Mouse (Mus musculus): ENCODE data around the gene Gm30302. TPM values are rescaled to one million over a fixed set of nuclear protein-coding genes. Genes with fewer than 3 reads are reported as not detected.

Gene Gm30302
- polyA plus RNA-seq (2015; fragmentation: Nextera tagmentation; extraction: Ambion mirVana) = not detected in 2 replicates

DNA sequence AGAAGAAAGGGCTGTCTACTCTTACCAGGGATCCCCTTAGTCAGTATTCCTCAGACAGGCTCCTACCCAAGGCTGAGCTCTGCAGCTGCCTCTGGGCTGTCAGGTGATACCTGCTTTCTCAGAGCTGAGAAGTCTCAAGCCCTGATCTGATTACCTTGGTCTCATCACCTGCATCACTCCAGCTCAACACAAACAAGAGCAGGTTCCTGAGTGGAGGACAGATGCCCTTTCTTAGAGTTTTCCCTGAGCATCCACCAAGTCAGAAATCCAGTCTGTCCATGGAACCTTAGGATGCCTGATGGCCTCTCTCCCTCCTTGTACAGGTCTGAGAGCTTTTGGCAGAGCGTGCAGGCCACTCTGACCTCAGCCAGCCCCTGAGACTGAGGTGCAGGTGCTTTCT, at the start of gene Gm30302:
TSS of gene Gm30302 (minus strand) at position 101 of the 400 bp plus-strand sequence.
- H3K4me1 ChIP-seq (replicated peaks; ENCODE audit: insufficient read depth, low read length) = no peaks in the 10 kb centered on the region
- no peak within 1 kb of the TSS for H3K9ac ChIP-seq (ENCODE audit: low read depth, low read length)
- no peak within 1 kb of the TSS for H3K4me2 ChIP-seq (ENCODE audit: low read length)
- WGBS = 76% methylated on average over 1 of the region's 1 CpGs
- H3K36me3 ChIP-seq (ENCODE audit: insufficient read depth, low read length) = no peaks in the 10 kb centered on the region
- TF ChIP-seq CTCF (IDR thresholded peaks at IDR 0.05; ENCODE audit: low read depth) = no peak
- no peak within 1 kb of the TSS for H3K27ac ChIP-seq
- no peaks in the 10 kb centered on the region for H3K27me3 ChIP-seq (ENCODE audit: insufficient read depth, low read length)
- ATAC-seq (replicated peaks; ENCODE audit: low FRiP score, low read depth) (no peak), DNase-seq (ENCODE audit: low spot score) (no peak)
- no peaks in the 10 kb centered on the region for H3K9me3 ChIP-seq (replicated peaks; ENCODE audit: low read length)
- no peak within 1 kb of the TSS for H3K4me3 ChIP-seq (replicated peaks; ENCODE audit: low read depth, low read length)

DNA sequence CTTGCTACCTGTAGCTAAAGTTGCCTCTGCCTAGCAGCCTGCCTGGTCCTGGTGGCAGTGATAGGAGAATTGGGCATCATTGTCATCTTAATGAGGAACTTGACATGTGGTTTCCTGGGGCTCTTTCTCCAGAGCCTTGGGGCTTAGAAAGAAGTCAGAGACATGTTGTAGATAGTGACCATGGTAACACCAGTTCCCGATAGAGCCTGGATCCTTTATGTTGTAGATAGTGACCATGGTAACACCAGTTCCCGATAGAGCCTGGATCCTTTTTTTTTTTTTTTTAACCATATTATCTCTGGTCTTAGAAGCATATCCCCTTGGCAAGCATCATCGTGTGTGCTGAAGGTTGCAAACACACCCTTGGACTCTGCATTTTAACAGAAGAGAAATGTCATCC, 48.0 kb upstream of the Gm30302 start:
- Histone ChIP-seq H3K4me3 (replicated peaks; ENCODE audit: low read depth, low read length) (no peak overlapping the region), H3K4me2 (ENCODE audit: low read length) (no peak overlapping the region), H3K36me3 (ENCODE audit: insufficient read depth, low read length) (no peaks in the 10 kb centered on the region), H3K27me3 (ENCODE audit: insufficient read depth, low read length) (no peaks in the 10 kb centered on the region), H3K27ac (no peak overlapping the region), H3K4me1 (replicated peaks; ENCODE audit: insufficient read depth, low read length) (no peaks in the 10 kb centered on the region), H3K9me3 (replicated peaks; ENCODE audit: low read length) (no peaks in the 10 kb centered on the region), H3K9ac (ENCODE audit: low read depth, low read length) (no peak overlapping the region)
- WGBS = 77% methylated on average over 3 of the region's 3 CpGs
- ATAC-seq (replicated peaks; ENCODE audit: low FRiP score, low read depth) (no peak), DNase-seq (ENCODE audit: low spot score) (no peak)
- TF ChIP-seq CTCF (IDR thresholded peaks at IDR 0.05; ENCODE audit: low read depth) = no peak

DNA sequence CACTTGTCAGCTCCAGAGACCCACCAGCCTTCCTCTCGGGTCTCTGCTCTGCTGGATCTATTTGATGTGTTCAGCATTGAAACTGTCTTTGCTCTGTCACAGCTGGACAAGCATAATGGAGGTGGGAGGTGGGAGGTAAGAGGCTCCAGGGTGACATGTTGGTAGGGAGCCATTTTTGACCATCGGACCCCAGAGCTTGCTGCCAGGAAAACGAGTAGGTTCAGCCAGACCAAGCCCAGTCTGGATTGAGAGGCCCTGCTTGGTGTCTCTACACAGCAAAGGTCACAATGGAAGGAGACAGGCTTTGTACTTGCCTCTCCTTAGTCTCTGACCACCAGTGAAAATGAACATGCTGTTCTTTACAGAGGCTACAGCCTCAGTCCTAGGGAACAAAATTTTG, 47.3 kb upstream of the Gm30302 start:
- DNase-seq (ENCODE audit: low spot score) = no peak
- 72% methylated on average over 3 of the region's 3 CpGs for WGBS

DNA sequence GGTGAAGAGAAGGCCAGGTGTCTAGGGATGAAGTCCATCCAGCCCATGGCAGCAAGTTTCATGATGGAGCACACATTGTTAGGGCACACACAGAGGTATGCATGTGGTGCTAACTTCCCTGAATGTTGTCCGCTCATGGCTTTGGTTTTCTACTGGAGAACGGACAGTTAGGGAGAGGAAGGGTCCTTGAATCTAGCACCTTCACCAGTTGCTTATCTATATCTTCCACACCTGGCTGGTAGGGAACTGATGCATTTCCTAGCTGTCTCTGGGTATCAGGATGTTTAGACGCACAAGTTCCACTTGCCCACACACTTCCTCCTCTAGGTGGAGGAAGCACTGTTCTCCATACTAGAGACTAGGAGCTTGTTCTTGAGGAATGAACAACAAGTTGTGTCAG, 46.9 kb upstream of the Gm30302 start:
- no peak overlapping the region for H3K27ac ChIP-seq
- DNase-seq (ENCODE audit: low spot score) (no peak), ATAC-seq (replicated peaks; ENCODE audit: low FRiP score, low read depth) (no peak)
- H3K4me2 ChIP-seq (ENCODE audit: low read length) = no peak overlapping the region
- TF ChIP-seq CTCF (IDR thresholded peaks at IDR 0.05; ENCODE audit: low read depth) = no peak
- no peak overlapping the region for H3K9ac ChIP-seq (ENCODE audit: low read depth, low read length)
- no peaks in the 10 kb centered on the region for H3K9me3 ChIP-seq (replicated peaks; ENCODE audit: low read length)
- 93% methylated on average over 3 of the region's 3 CpGs for WGBS
- no peak overlapping the region for H3K4me3 ChIP-seq (replicated peaks; ENCODE audit: low read depth, low read length)
- H3K27me3 ChIP-seq (ENCODE audit: insufficient read depth, low read length) = no peaks in the 10 kb centered on the region
- no peaks in the 10 kb centered on the region for H3K36me3 ChIP-seq (ENCODE audit: insufficient read depth, low read length)
- H3K4me1 ChIP-seq (replicated peaks; ENCODE audit: insufficient read depth, low read length) = no peaks in the 10 kb centered on the region

More for the DNA sequence above, 47.3 kb upstream of the Gm30302 start:
- Histone ChIP-seq H3K9me3 (replicated peaks; ENCODE audit: low read length) (no peaks in the 10 kb centered on the region), H3K4me3 (replicated peaks; ENCODE audit: low read depth, low read length) (no peak overlapping the region), H3K4me2 (ENCODE audit: low read length) (no peak overlapping the region), H3K4me1 (replicated peaks; ENCODE audit: insufficient read depth, low read length) (no peaks in the 10 kb centered on the region), H3K36me3 (ENCODE audit: insufficient read depth, low read length) (no peaks in the 10 kb centered on the region), H3K27me3 (ENCODE audit: insufficient read depth, low read length) (no peaks in the 10 kb centered on the region), H3K9ac (ENCODE audit: low read depth, low read length) (no peak overlapping the region), H3K27ac (no peak overlapping the region)
- ATAC-seq (replicated peaks; ENCODE audit: low FRiP score, low read depth) = no peak
- TF ChIP-seq CTCF (IDR thresholded peaks at IDR 0.05; ENCODE audit: low read depth) = no peak

DNA sequence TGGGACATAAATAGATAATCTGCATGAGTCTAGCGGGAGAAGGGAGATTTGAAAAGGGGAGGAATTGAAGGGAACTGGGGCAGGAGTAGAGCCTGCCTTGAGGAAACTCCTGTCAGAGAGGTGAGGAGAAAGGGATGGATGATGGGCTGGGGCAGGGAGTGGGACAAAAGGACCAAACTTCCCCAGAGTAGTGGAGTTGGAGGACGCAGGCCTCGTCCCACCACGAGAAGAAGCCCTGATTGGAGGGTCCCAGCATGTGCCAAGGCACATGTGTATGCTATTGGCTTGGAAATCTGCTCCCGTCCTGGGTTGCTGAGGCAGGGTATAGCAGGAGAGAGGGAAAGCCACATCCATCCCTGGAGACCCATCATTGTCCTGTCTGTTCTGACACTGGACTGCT, 45.3 kb upstream of the Gm30302 start:
- no peaks in the 10 kb centered on the region for H3K9me3 ChIP-seq (replicated peaks; ENCODE audit: low read length)
- H3K4me1 ChIP-seq (replicated peaks; ENCODE audit: insufficient read depth, low read length) = no peaks in the 10 kb centered on the region
- ATAC-seq (replicated peaks; ENCODE audit: low FRiP score, low read depth) = no peak
- 88% methylated on average over 5 of the region's 5 CpGs for WGBS
- TF ChIP-seq CTCF (IDR thresholded peaks at IDR 0.05; ENCODE audit: low read depth) = no peak
- no peaks in the 10 kb centered on the region for H3K36me3 ChIP-seq (ENCODE audit: insufficient read depth, low read length)
- H3K27ac ChIP-seq = no peak overlapping the region
- DNase-seq (ENCODE audit: low spot score) = no peak
- H3K4me2 ChIP-seq (ENCODE audit: low read length) = no peak overlapping the region
- no peak overlapping the region for H3K9ac ChIP-seq (ENCODE audit: low read depth, low read length)
- H3K27me3 ChIP-seq (ENCODE audit: insufficient read depth, low read length) = no peaks in the 10 kb centered on the region
- no peak overlapping the region for H3K4me3 ChIP-seq (replicated peaks; ENCODE audit: low read depth, low read length)

DNA sequence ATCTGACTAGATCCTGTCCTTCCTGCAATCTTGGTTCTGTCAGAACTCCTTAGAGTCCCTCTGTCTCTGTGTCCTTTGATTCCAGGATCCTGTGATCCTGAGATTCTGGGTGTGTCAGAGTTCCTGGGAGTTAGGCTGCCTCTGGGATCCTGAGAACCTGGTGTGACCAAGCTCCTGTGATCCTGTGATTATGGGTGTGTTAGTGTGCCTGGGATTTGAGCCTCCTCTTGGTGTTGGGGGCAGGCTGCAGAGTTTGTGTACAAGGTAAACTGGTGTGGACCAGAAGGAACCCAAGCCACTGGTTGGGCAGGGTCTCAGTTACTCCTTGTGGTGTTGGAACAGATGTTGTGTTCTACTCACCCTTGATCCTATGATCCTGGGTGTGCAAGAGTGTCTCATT, 42.4 kb upstream of the Gm30302 start:
- DNase-seq (ENCODE audit: low spot score) = no peak
- H3K4me2 ChIP-seq (ENCODE audit: low read length) = no peak overlapping the region
- no peak overlapping the region for H3K27ac ChIP-seq

DNA sequence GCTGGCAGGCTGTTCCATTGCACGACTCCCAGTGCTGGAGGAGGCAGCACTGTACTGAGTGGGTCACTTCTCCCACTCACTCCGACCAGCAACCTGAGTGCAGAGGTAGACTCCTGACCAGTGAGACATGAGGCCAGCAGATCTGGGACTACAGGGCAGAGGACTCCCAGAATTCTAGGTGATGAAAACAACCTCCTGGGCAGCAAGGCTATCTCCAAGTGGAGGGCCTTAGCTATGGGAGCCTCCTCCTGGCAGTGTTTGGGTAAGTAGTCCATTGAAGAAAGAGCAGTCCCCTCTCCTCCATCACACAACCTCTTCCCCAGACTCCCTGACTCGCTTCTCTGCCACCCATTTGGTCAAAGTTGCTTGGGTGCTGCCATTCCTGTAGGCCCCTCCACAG, 31.6 kb upstream of the Gm30302 start:
- 84% methylated on average over 3 of the region's 3 CpGs for WGBS
- Histone ChIP-seq H3K4me2 (ENCODE audit: low read length) (no peak overlapping the region), H3K9ac (ENCODE audit: low read depth, low read length) (no peak overlapping the region), H3K36me3 (ENCODE audit: insufficient read depth, low read length) (no peaks in the 10 kb centered on the region), H3K9me3 (replicated peaks; ENCODE audit: low read length) (no peaks in the 10 kb centered on the region), H3K27ac (no peak overlapping the region), H3K4me1 (replicated peaks; ENCODE audit: insufficient read depth, low read length) (no peaks in the 10 kb centered on the region), H3K27me3 (ENCODE audit: insufficient read depth, low read length) (no peaks in the 10 kb centered on the region), H3K4me3 (replicated peaks; ENCODE audit: low read depth, low read length) (no peak overlapping the region)
- no peak for DNase-seq (ENCODE audit: low spot score)
- no peak for ATAC-seq (replicated peaks; ENCODE audit: low FRiP score, low read depth)
- no peak for TF ChIP-seq CTCF (IDR thresholded peaks at IDR 0.05; ENCODE audit: low read depth)

More for the DNA sequence above, 42.4 kb upstream of the Gm30302 start:
- Histone ChIP-seq H3K9ac (ENCODE audit: low read depth, low read length) (no peak overlapping the region), H3K4me1 (replicated peaks; ENCODE audit: insufficient read depth, low read length) (no peaks in the 10 kb centered on the region), H3K27me3 (ENCODE audit: insufficient read depth, low read length) (no peaks in the 10 kb centered on the region), H3K4me3 (replicated peaks; ENCODE audit: low read depth, low read length) (no peak overlapping the region), H3K36me3 (ENCODE audit: insufficient read depth, low read length) (no peaks in the 10 kb centered on the region), H3K9me3 (replicated peaks; ENCODE audit: low read length) (no peaks in the 10 kb centered on the region)
- no peak for TF ChIP-seq CTCF (IDR thresholded peaks at IDR 0.05; ENCODE audit: low read depth)
- no peak for ATAC-seq (replicated peaks; ENCODE audit: low FRiP score, low read depth)

All from kidney, postnatal 0 days (tissue).